In the genomic region with DNA sequence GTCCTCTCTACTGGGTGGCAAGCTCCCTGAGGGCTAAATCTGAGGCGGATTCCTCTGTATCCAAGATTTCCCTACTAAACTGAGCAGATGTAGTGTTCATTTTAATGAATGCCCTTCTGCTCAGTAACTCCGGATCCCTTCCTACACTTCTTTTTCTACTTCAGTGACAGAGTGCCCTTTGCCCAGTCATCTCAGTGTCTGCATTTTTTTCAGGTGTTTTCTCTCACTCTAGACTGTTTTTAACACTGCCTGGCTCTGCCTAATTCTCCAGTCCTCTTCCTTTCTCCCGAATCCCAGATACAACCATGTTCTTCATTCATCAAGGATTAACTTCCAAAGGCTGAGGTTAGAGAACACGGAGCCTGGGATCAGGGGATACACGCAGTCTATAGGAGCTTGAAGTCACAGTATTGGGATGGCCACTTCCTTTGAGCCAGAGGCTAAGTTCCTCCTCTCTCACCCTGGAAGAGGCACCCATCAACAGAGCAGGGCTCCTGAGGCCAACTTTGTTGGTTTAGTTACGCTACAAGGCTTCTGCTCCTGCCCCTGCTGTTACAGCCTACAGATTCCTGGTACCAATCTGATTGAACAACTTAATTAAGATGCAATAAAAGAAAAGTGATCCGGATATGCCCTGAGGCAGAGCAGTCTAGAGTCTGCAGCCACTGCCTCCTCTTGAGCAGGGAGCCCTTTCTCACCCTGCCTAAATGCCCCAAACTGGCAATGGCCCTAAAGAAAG, we compare ENCODE assay signal across 15 mouse cellular contexts. TPM values are rescaled to one million over a fixed set of nuclear protein-coding genes. Genes with fewer than 3 reads are reported as not detected.
"Had no signal": no experiment of that assay in that cellular context is flagged by ENCODE, and none has a peak within 500 bp of the region (broad histone marks: within the 10 kb centered on the region; RNA-seq: fewer than 3 reads in every experiment).

No protein-coding gene starts in this region.

- DNase-seq: left cerebral cortex, postnatal 4 days; lung, adult 2 months; lung, postnatal 36 days; midbrain, embryonic 14.5 days; right cerebral cortex, adult 18-20 months; right cerebral cortex, postnatal 25 days; thymus, postnatal 4 days had no signal

- H3K9ac ChIP-seq: liver, embryonic 15.5 days; neural tube, embryonic 15.5 days had no signal

- ATAC-seq: inflammation-experienced regulatory T-cells, adult 6 months; lung, postnatal 0 days had no signal

- H3K4me3 ChIP-seq: liver, embryonic 15.5 days; myocyte; neural tube, embryonic 15.5 days had no signal

- H3K9me3 ChIP-seq: liver, embryonic 15.5 days; neural tube, embryonic 15.5 days had no signal

- H3K4me2 ChIP-seq: liver, embryonic 11.5 days; liver, embryonic 15.5 days; neural tube, embryonic 15.5 days had no signal

- H3K27ac ChIP-seq: liver, embryonic 15.5 days; neural tube, embryonic 15.5 days; stomach, postnatal 0 days had no signal

- H3K36me3 ChIP-seq: liver, embryonic 15.5 days; neural tube, embryonic 15.5 days had no signal

RNA-seq across cellular contexts. Expression of a gene that starts 4.4 kb away (rescaled TPM):
- total RNA-seq: megakaryocyte progenitor cell, adult 5-6 weeks had no signal
- polyA plus RNA-seq: inflammation-experienced regulatory T-cells, adult 6 months had no signal
